Mouse (Mus musculus) small intestine, adult 2 months (tissue): ENCODE data around the gene Gm7697.
"Not testable (repeated sequence)": the region's sequence is repeated elsewhere in the genome, so short reads cannot be mapped to it uniquely, and the experiment has no call there.

Source experiments
- CTCF ChIP-seq: fragments of 200-500 bp; IDR thresholded peaks from 2 replicates; pipeline ENCODE4 v1.5.1; 2012; ENCODE audit warnings: low read depth, mild to moderate bottlenecking, control low read depth, inconsistent platforms, low read length, moderate library complexity, mixed read lengths; ENCODE audit not compliant: insufficient replicate concordance, insufficient read length; ENCODE audit errors: extremely low read depth
- POLR2A ChIP-seq: fragments of 200-500 bp; IDR thresholded peaks from 2 replicates; pipeline ENCODE4 v1.6.1; 2012; ENCODE audit warnings: low read depth, mild to moderate bottlenecking, control low read depth, inconsistent platforms, low read length, moderate library complexity

GRCm38 (mm10) chr8:69551249-69551648 lies 28.5 kb upstream of the Gm7697 start:
- TF ChIP-seq CTCF, POLR2A: not testable (repeated sequence)
